Mouse (Mus musculus) mature B cell (primary cell): ENCODE measurements around the gene Irgq.

Experiments used
- in situ Hi-C: fragments of 300-500 bp; cut with MboI; formaldehyde crosslinking; loops from 2 replicates; pipeline ENCODE4 v1.14.3; 2019

Gene Irgq

DNA sequence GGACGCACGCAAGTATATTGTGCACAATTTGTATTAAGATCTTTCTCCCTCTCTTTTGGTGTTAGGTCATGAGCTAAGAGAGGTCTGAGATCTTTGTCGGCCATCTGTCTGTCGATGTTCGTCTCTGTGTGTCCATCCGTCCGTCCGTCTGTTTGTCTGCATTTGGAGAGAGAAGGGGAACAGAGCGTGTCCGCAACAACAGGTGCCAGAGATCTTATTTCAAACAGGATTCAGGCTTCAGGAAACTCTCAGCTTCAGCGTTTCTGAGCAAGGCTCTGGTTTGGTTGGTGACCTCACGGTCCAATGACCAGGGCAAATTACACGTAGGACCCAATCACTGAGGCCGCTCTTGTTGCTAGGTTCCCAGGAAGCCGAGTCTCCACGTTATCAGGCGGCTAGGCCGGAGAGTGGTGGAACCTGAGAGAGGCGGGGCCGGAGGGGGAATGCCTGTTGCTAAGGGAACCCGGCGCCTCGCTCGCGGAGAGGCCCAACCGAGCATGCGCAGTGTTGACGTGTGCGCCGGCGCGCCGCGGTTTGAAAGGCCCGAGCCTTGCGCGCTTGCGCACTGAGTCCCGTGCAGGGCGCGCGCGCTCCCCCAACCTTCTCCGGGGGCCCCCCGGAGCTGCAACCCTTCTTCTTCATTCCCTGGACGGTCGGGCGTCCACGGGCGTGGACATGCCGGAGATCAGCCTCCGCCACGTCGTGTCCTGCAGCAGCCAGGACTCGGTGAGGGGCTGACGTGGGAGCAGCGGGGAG, 16.3 kb downstream of the Irgq start:
- in situ Hi-C loops, result no loop called here

DNA sequence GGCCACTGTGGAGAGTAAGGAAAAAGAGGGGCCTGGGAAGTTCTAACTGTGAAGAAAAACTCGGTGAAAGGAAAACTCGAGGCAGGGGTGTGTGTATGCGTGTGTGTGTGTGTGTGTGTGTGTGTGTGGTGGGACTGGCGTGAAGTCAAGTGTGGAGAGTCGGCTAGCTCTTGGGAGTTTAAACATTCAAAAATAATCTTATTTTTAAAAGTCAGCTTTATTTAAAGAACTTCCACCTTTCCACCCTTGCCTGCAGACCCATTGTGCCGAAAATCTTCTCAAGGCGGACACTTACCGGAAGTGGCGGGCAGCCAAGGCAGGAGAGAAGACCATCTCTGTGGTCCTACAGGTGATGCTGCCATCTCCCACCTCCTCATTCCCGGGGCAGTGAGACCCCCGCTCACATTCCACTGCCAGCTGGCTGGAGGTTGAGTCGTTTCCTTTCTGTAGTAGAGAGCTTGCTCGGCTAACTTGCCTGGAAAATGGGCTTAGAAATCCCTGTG, 17.1 kb downstream of the Irgq start:
- in situ Hi-C loops, result no loop called here

DNA sequence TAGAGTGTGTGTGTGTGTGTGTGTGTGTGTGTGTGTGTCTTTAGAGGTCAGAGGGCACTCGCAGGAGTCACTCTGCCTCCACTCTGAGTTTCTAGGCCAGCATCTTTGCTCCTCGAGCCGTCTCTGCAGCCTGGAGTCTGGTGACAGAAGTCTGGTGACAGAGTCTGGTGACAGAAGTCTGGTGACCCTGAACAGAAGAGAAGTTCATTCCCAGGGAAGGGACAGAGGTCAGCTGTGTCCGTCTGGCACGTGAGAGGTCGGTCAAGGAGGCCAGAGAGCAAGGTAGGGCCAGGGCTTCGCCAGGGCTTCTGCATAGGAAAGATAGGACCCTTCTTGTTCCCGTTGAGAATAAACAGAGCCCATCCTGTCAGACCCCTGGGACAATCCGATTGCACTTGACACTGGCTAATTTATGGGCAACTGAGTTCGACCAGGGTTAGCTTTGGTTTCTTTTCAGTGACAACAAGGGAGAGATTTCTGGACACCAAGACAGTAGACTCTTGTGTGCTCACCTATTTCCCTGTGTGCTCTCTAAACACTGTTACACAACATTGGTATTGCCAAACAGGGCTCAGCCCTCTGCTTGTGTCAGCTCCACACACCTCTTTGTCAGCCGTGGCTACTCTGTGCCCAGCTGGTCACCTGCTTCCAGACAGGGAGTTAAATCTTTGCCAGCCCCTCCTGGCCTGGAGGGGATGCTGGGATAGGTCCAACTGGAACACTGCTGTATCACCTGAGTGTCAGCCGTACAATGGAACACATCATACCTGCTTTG, 21.7 kb downstream of the Irgq start:
- in situ Hi-C loops, result no loop called here

DNA sequence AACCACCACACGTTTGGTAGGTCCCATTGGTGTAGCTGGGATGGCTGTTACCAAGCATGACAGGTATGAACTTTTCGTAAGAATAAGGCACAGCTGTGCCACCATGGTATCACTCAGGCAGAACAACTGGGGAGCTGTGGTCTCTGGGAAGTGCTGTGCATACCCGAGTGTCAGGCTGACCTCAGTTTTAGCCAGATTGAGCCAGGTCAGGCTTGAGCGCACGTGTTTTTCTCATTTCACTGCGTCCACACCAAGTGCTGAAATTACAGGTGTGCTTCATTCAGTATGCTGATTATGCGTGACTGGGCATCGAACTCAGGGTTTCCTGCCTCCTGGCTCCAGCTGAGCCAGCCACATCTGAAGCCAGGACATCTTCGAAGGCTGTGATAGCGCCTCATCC, 25.3 kb downstream of the Irgq start:
- in situ Hi-C loops, result no loop called here

- in situ Hi-C loops, result no loop called here
These were observed 31.0 kb downstream of the Irgq start for GRCm38 (mm10) chr7:24561450-24561849.

GRCm38 (mm10) chr7:24563191-24563836, 32.8 kb downstream of the Irgq start:
- in situ Hi-C loops, result no loop called here

GRCm38 (mm10) chr7:24563837-24564206, 33.3 kb downstream of the Irgq start:
- in situ Hi-C loops, result no loop called here

GRCm38 (mm10) chr7:24564607-24565265, 34.2 kb downstream of the Irgq start:
- in situ Hi-C loops, result no loop called here

GRCm38 (mm10) chr7:24565627-24566026, 35.1 kb downstream of the Irgq start:
- in situ Hi-C loops, result no loop called here

DNA sequence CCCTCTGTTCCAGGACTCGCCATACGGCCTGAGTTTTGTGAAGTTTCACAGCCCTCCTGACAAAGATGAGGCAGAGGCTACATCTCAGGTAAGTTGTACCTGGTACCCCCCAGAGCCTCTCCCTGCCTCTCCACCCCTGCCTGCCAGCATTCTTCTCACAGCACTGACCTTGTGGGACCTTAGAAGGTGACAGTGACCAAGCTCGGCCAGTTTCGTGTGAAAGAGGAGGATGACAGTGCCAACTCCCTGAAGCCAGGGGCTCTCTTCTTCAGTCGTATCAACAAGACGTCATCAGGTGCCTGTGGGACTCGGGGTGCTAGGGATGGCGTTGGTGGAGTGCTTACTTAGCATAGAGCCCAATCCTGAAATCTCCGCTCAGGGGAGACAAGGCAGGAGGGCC, 35.7 kb downstream of the Irgq start:
- in situ Hi-C loops, result no loop called here

DNA sequence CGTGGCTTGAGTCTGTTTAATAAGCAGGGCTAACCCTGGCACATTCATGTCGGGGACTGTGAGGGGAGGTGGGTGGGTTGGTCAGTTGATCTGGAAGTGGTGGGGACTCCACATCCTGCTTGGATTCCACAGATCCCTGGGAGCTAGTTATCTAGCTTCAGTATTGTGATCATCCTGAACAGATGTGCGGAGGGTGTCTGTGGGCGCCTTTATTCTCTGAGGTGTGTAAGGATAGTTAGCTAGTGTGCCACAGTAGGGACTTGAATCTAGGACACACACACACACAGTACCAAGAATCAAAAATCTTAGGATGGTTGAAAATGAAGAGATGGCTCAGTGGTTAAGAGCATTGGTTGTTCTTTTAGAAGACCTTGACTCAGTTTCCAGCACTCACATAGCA, 38.0 kb downstream of the Irgq start:
- in situ Hi-C loops, result no loop called here

DNA sequence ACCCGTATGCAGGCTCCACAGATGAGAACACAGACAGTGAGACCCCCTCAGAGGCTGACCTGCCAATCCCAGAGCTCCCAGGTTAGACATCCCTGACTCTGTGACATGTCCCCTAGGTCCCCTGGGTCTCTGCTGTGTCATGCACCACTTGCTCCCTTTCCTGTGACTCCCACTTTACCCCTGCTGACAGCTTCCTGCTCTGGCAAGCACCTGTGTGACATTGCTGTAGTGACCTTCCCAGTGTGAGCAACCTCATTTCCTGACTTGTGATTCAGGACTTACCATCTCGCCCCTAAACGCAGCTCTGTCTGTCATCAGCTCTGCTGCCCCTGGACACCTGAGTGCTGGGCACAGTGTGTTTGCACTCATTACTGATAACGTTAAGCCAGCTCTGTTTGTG, 40.6 kb downstream of the Irgq start:
- in situ Hi-C loops, result no loop called here

DNA sequence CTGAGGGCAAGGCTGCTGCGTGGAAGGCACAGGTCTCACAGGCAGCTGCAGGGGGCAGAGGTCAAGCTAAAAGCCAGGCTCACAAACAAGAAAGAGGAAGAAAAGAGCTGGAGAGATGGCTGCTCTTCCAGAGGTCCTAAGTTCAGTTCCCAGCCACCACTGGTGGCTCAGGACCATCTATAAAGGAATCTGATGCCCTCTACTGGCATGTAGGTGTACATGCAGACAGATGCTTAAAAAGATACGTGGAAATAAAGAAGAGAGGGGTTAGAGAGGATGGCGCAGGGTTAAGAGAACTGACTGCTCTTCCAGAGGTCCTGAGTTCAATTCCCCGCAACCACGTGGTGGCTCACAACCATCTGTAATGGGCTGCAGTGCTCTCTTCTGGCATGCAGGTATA, 42.0 kb downstream of the Irgq start:
- in situ Hi-C loops, result no loop called here

DNA sequence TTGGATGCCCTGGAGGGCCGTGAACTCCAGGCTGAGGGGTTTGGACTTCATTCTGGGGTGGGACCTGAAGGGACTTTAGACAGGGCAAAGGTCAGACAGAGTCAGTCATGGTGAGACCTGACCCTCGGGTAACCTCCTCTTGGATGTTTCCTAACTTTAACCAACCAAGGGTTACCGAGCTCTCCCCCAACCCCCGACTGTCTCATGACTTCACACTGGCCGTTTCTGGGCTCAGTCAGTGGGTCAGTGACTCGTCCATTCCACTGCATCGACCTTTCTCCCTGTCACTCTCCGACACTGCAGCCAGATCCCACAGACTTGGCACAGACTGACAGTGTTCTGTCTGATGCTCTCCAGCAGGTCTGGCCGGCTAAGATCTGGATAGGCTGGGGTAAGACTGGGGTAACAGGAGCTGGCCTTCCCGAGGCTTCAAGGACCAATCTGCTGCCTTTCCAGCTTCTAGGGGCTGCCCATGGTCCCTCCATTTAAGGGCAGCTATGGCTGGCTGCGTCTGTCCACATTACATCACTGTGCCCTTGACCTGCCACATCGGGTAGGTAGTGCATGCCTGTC, 43.8 kb downstream of the Irgq start:
- in situ Hi-C loops, result no loop called here

DNA sequence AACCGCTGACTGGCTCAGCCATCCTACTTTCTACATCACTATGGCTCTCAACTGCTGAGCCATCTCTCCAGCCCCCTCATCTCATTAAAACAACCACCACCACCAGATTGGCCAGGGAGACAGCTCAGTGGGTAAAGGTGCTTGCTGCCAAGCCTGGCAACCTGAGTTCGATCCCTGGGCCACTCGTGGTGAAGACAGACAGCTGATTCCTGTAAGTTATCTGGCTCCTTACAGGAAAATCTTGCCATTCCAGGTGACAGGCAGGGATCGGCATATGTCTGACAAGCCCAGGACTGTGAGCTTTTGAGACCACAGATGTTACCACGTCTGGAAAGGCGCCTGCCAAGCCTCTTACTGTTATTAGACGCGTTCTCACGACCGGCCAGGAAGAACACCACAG, 47.3 kb downstream of the Irgq start:
- in situ Hi-C loops, result no loop called here

DNA sequence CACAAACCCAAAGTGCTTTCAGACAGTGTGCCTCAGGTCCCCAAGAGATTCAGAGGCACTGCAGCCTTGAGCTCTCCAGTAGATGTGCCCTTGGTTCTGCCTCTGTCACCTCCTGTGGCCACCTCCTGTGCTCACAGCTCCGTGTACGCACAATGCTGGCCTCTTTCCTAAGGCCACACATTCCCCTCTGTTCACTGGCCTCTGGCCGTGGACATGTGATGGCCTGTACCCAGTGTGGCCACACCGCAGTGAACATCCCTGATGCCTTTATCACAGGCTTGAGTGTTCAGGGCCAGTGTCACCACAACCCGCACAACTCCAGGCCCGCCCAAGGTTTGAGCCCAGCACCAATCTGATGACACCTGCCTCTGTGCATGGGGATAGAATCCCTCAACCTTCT, 54.4 kb downstream of the Irgq start:
- in situ Hi-C loops, result no loop called here

DNA sequence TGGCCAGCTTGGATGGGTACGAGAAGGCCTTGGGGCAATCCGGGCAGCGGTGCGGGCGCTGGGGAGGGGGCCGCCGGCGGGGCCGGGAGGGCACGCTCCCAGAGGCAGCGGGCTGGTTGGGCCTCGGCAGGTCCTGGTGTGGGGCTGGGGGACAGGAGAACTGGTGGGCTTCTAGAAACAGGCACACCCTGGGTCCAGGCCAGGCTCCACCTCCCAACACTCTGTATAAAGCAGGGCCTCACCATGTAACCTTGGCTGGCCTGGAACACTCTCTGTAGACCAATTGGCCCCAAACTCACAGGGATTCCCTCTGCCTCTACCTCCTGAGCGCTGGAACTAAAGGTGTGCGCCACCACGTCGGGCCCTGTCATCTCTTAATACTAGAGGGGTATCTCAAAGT, 55.5 kb downstream of the Irgq start:
- in situ Hi-C loops, result no loop called here

- in situ Hi-C loops, result no loop called here
These were observed 56.3 kb downstream of the Irgq start for GRCm38 (mm10) chr7:24586828-24587227.

- in situ Hi-C loops, result no loop called here
These were observed 57.0 kb downstream of the Irgq start, which contains the start of the genes Ethe1 and Zfp575 for GRCm38 (mm10) chr7:24587330-24588105. TSS of gene Ethe1 (plus strand) at chr7:24587543. TSS of gene Zfp575 (minus strand) at chr7:24587641.
